ENCODE assay signal across 25 mouse cellular contexts in genomic region chr11:101186526-101187247, GRCm38 (mm10). TPM values are rescaled to one million over a fixed set of nuclear protein-coding genes. Genes with fewer than 3 reads are reported as not detected.
DNase-seq lines count a peak whose midpoint lies in the region; ATAC-seq lines count a peak whose summit lies in the region.
"Had no signal": no experiment of that assay in that cellular context is flagged by ENCODE, and none has a peak within 500 bp of the region (broad histone marks: within the 10 kb centered on the region; RNA-seq: fewer than 3 reads in every experiment).

No protein-coding gene starts in this region.

- no peak for ATAC-seq in activated CD4-positive, CD25-positive, alpha-beta regulatory T cell, adult 4 months
- ATAC-seq: inflammation-experienced regulatory T-cells, adult 6 months; midbrain, embryonic 15.5 days; Patski had no signal

- peak; percentile 66 for DNase-seq in cerebellum, adult 11 months
- no peak for DNase-seq in cerebellum, postnatal 4 days (ENCODE audit: low spot score in 2 of 2)
- peak; percentile 3 for DNase-seq in lung, postnatal 10 days
- DNase-seq in lung, postnatal 14 days = no peak
- DNase-seq in cerebellum, adult 8-10 months = peak; percentile 66
- peak; percentile 71 to 77 for DNase-seq in cerebellum, postnatal 25 days
- no peak for DNase-seq in kidney, postnatal 14 days
- DNase-seq: adrenal gland, postnatal 36 days; embryo, embryonic 11 days; gastrocnemius, postnatal 14 days; heart, postnatal 4 days; kidney, adult 11 months; kidney, postnatal 25 days; retina, postnatal 1 day; spleen, adult 18-20 months; thymus, adult 2 months; thymus, postnatal 36 days had no signal

RNA-seq across cellular contexts. Expression of gene Ccr10, which starts 11.4 kb away (rescaled TPM):
- polyA plus RNA-seq in activated CD4-positive, CD25-positive, alpha-beta regulatory T cell, adult 4 months (2017; shearing (Covaris generic)) = 1 to 10 TPM; 1.5 to 1.6 TPM
- polyA plus RNA-seq: embryonic facial prominence, embryonic 14.5 days; G1E; macrophage had no signal

RNA-seq across cellular contexts. Expression of gene Plekhh3, which starts 15.5 kb away (rescaled TPM):
- not detected for polyA plus RNA-seq in activated CD4-positive, CD25-positive, alpha-beta regulatory T cell, adult 4 months (2017; shearing (Covaris generic))
- polyA plus RNA-seq: inflammation-experienced regulatory T-cells, adult 6 months had no signal

RNA-seq across cellular contexts. Expression of gene Cntnap1, which starts 16.4 kb away (rescaled TPM):
- polyA plus RNA-seq in activated CD4-positive, CD25-positive, alpha-beta regulatory T cell, adult 4 months (2017; shearing (Covaris generic)) = under 1 TPM; 0.29 to 0.33 TPM

RNA-seq across cellular contexts. Expression of gene Tubg2, which starts 31.0 kb away (rescaled TPM):
- polyA plus RNA-seq in activated CD4-positive, CD25-positive, alpha-beta regulatory T cell, adult 4 months (2017; shearing (Covaris generic)) = under 1 TPM; 0.68 to 0.94 TPM
- polyA plus RNA-seq: erythroblast, embryonic 14.5 days; G1E had no signal

RNA-seq across cellular contexts. Expression of gene Ezh1, which starts 39.6 kb away (rescaled TPM):
- 10 to 100 TPM; 48.1 to 52.2 TPM for polyA plus RNA-seq in activated CD4-positive, CD25-positive, alpha-beta regulatory T cell, adult 4 months (2017; shearing (Covaris generic))

Comparison
In these comparisons a context has a peak if more than half of its experiments do, and no peak if none do; other contexts are left out.
1. DNase-seq: peak in cerebellum, adult 11 months (single experiment), lung, postnatal 10 days (single experiment), cerebellum, adult 8-10 months (single experiment) and cerebellum, postnatal 25 days (2 of 2); none in cerebellum, postnatal 4 days (0 of 2), lung, postnatal 14 days (single experiment) and kidney, postnatal 14 days (single experiment).